Mouse (Mus musculus) frontal cortex, adult (tissue): ENCODE results near the gene Serping1.
"Not testable (repeated sequence)": the region's sequence is repeated elsewhere in the genome, so short reads cannot be mapped to it uniquely, and the experiment has no call there.

Experiments
- ATAC-seq: cut with Nextera tagmentation; 2 replicates; pipeline ENCODE4 v1.9.2; 2017; ENCODE audit warnings: mild to moderate bottlenecking, moderate library complexity, mixed read lengths; ENCODE audit not compliant: low TSS enrichment

The Serping1 gene

DNA sequence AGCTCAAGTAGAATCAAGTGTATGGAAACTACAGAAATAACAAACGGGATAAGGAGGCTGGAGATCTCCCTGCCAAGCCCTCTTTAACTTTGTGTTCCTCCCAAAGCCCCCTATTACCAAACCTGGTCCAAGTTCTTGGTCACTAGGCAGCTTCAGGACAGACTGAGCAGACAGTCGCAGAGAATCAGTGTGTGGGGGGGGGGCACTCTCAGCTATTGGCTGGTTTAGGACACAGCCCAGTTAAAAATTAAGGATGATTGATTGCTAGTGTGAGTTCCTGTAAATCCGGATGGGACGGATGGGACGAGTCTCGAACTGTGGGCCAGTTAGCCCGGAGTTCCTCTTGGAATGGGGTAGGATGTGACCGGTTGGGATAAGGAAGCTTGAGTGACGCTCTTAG, at the start of gene Serping1:
Gene Serping1, minus strand, starts transcription at position 204 of the 400 bp plus-strand sequence.
- ATAC-seq: no peak

DNA sequence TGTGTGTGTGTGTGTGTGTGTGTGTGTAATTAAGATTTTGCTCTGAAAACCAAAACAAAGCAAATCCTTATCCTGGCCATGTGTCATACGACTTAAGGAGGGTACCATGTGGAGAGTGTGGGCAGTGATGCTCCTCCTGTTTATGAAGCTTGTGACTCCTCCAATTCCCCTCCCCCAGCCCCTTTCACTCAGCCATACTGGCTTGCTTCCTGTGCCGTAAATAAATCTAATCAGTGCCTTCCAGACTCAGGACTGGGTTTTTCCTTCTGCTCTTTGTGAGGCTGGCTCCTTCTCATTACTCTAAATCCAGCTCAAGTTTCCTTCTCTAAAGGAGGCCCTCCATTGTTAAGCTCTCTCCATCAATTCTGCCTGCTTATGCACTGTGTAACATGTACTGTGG, 48.0 kb upstream of the Serping1 start:
- no peak for ATAC-seq

- ATAC-seq: no peak
These were observed 47.3 kb upstream of the Serping1 start, which contains the start of gene Smtnl1 for GRCm38 (mm10) chr2:84822552-84822951. Smtnl1 (minus strand) TSS chr2:84822652.

DNA sequence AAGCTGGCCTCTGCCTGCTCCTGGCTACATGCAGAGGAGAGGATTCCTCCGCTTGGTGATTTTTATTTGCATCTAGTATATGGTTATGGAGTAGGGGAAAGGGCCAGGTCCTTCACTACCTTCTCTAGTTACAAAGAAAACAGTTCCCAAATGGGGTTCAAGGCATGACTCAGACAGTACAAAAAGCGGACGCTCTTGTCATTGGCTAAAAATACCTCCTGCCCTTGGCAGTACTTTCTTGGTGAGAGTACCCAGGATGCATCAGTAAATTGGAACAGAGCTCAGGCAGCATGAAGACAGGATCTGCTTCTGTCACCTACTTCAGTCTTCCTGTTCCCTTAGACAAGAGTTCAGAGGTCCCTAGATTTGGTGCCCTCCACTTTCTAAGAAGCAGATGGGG, 44.6 kb upstream of the Serping1 start:
- peak; percentile 92 for ATAC-seq

DNA sequence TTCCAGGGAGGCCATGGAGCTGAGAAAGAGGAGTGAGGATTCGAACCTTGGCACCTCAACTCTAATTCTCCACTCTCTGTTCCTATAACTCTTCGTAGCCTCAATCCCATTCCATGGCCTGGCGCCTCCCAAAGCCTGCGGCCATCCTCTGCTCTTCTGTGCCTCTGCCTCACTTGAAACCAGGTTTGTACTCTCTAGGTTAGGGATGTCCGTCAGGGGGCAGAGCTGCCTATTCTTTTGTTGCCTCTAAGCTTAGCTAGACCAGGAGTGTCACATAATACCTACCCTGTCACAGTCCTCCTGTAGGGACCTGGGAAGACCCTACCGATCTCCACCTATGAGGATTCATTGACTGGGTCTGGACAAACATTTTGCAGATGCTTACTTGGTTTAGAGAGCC, 37.4 kb upstream of the Serping1 start:
- ATAC-seq: no peak

DNA sequence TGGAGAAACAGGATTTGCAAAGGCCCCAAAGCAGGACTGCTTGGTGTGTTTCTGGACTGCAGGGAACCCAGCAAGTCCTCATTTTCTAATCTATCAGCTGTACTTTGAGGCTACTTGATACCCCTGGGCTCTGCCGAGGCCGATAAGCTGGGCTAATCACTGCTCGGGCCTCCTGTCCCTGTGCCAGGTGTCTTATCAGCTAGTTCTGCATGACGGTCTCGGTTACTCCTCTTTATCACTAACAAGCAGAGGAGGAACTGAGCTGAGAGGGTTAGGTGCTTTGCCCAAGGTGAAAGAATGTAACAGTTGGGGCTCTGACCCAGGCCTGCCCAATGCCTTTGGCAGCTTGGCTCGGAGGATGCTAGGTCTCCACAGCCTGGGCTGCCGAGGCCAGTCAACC, 36.6 kb upstream of the Serping1 start:
- ATAC-seq: no peak

- ATAC-seq: peak; percentile 94
These were observed 35.8 kb upstream of the Serping1 start for GRCm38 (mm10) chr2:84810886-84811577.

DNA sequence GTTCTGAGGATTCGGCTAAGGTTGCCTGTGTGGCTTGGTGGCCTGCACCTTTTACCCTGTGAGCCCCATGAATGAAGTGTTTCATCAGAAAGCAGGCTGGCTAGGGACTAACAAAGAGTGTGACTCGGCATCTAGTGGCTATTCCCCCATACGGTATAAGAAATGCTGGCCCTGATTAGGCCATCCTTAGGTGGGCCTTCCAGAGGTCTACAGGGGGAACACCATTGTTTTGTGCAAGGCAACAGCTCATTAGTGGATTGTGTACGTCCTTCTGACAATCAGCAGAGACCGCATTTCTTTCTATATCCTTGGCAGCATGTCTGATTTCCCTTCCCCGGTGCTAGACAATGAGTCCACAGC, 35.3 kb upstream of the Serping1 start:
- ATAC-seq: 0 out of 2 replicates have a peak, but pooled peaks have one; percentile 2

- no peak for ATAC-seq
These were observed 34.1 kb upstream of the Serping1 start for GRCm38 (mm10) chr2:84809330-84809729.

- ATAC-seq: no peak
These were observed 31.3 kb upstream of the Serping1 start for GRCm38 (mm10) chr2:84806546-84806945.

DNA sequence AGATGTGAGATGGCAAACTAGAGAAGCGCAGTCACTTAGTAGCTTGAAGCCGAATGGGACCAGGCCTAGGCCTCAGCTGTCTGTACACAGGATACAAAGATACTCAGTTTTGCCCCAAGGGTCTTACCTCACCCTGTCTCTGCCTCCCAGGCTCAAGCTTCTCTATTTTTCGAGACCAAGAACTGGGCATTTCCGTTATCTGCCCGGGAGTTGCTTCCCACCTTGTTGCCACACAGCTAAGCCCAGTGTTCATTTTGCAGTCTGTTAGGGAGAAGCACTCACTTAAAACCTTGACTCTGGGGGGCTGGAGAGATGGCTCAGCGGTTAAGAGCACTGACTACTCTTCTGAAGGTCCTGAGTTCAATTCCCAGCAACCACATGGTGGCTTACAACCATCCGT, 28.7 kb upstream of the Serping1 start:
- no peak for ATAC-seq

- ATAC-seq: not testable (repeated sequence)
These were observed 26.0 kb upstream of the Serping1 start for GRCm38 (mm10) chr2:84801223-84801622.

GRCm38 (mm10) chr2:84800304-84800703, 25.1 kb upstream of the Serping1 start:
- no peak for ATAC-seq

- peak; percentile 82 for ATAC-seq
These were observed 23.9 kb upstream of the Serping1 start for GRCm38 (mm10) chr2:84799041-84799561.

GRCm38 (mm10) chr2:84798493-84798921, 23.3 kb upstream of the Serping1 start, which contains the start of gene Ube2l6:
Ube2l6 (plus strand) TSS chr2:84798828.
- peak; percentile 84 for ATAC-seq

GRCm38 (mm10) chr2:84797833-84798492, 22.7 kb upstream of the Serping1 start:
- peak; percentile 84 for ATAC-seq

- ATAC-seq: no peak
These were observed 18.6 kb upstream of the Serping1 start for GRCm38 (mm10) chr2:84793871-84794270.

DNA sequence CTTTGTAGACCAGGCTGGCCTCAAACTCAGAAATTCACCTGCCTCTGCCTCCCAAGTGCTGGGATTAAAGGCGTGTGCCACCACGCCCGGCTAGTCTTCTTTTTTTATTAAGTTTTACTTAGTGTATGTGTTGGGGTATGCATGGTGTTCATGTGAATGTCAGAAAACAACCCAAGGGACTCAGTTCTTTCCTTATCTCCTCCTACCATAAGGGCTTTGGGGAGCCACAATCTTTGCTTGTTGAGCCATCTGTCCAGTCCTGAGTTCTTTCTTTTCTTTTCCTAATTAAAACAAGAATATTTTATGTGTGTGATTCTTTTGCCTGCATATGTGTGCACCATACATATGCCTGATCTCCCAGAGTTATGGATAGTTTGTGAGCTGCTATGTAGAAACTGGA, 17.9 kb upstream of the Serping1 start:
- ATAC-seq: no peak

GRCm38 (mm10) chr2:84792516-84792915, 17.3 kb upstream of the Serping1 start:
- ATAC-seq: no peak

DNA sequence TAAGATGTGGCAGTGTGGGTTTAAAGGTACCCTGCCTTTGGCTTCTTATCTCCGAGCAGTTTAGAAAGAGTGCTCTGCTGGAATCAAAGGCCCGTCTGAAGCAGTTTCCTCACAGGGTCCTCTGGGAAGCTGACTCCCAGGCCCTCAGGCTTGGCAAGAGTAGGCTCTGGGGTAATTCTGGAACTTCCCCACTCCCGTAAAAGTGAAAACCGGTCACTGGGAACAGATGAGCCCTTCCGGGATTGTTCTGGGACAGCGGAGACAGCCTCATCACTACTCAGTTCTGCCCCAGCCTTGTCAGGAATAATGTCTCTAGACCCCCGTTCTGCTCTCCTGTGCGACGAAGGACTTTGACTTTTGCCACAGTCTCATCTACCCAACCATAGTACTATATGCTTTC, 15.2 kb upstream of the Serping1 start:
- ATAC-seq: no peak

GRCm38 (mm10) chr2:84788316-84788715, 13.1 kb upstream of the Serping1 start:
- no peak for ATAC-seq

- ATAC-seq: no peak
These were observed 8.8 kb upstream of the Serping1 start for GRCm38 (mm10) chr2:84783840-84784566.
